Mouse (Mus musculus) forebrain, embryonic 11.5 days (tissue): ENCODE results near the gene Tbccd1. TPM values are rescaled to one million over a fixed set of nuclear protein-coding genes. Genes with fewer than 3 reads are reported as not detected.

Experiments used
- ATAC-seq: fragments of 200-750 bp; cut with Nextera tagmentation; replicated peaks from 2 replicates; pipeline ENCODE4 v1.8.0; 2017; ENCODE audit warnings: moderate TSS enrichment; ENCODE audit not compliant: low FRiP score
- DNase-seq: peaks from one replicate; pipeline ENCODE4 v3.0.0-alpha.2; 2017; ENCODE audit warnings: low spot score
- H3K27ac ChIP-seq: fragments of 300-500 bp; sonication (generic); 2 replicates; pipeline ENCODE4 v1.5.1; 2014; ENCODE audit warnings: low read depth, low read length
- H3K27me3 ChIP-seq: fragments of 300-500 bp; sonication (generic); 2 replicates; pipeline ENCODE4 v1.6.1; 2014; ENCODE audit warnings: mild to moderate bottlenecking, low read length, mixed read lengths; ENCODE audit not compliant: control insufficient read depth, insufficient read depth
- H3K36me3 ChIP-seq: fragments of 300-500 bp; sonication (generic); 2 replicates; pipeline ENCODE4 v1.6.1; 2014; ENCODE audit warnings: mild to moderate bottlenecking, low read length, moderate library complexity, mixed read lengths; ENCODE audit not compliant: control insufficient read depth, insufficient read depth
- H3K4me1 ChIP-seq: fragments of 300-500 bp; sonication (generic); replicated peaks from 2 replicates; pipeline ENCODE4 v1.6.1; 2014; ENCODE audit warnings: low read length, mixed read lengths; ENCODE audit not compliant: control insufficient read depth, insufficient read depth
- H3K4me2 ChIP-seq: fragments of 300-500 bp; sonication (generic); 2 replicates; pipeline ENCODE4 v1.6.1; 2014; ENCODE audit warnings: low read depth, mild to moderate bottlenecking, low read length, moderate library complexity, mixed read lengths; ENCODE audit not compliant: severe bottlenecking
- H3K4me3 ChIP-seq: fragments of 300-500 bp; sonication (generic); 2 replicates; pipeline ENCODE4 v1.5.1; 2014; ENCODE audit warnings: low read depth, low read length
- H3K9ac ChIP-seq: fragments of 300-500 bp; sonication (generic); 2 replicates; pipeline ENCODE4 v1.6.1; 2014; ENCODE audit warnings: low read length
- H3K9me3 ChIP-seq: fragments of 300-500 bp; sonication (generic); 2 replicates; pipeline ENCODE4 v1.6.1; 2016; ENCODE audit warnings: low read length, mixed read lengths; ENCODE audit not compliant: control insufficient read depth
- WGBS: fragments of 180-500 bp; shearing (Covaris S2); extraction: QIAGEN DNeasy Blood & Tissue Kit; methylation state at CpG from one replicate; pipeline ENCODE4 v1.1.7; 2014; 5-methylcytosine and 5-hydroxymethylcytosine counted together
- polyA plus RNA-seq: library from polyadenylated mRNA; unstranded; fragments of >200 nt; fragmentation: Nextera tagmentation; extraction: Ambion mirVana; gene quantifications from 2 replicates; pipeline ENCODE4 v1.2.1, GENCODE M21; 2014

The Tbccd1 gene
- polyA plus RNA-seq, 1 experiment from 2014 or later = 37.0 TPM

DNA sequence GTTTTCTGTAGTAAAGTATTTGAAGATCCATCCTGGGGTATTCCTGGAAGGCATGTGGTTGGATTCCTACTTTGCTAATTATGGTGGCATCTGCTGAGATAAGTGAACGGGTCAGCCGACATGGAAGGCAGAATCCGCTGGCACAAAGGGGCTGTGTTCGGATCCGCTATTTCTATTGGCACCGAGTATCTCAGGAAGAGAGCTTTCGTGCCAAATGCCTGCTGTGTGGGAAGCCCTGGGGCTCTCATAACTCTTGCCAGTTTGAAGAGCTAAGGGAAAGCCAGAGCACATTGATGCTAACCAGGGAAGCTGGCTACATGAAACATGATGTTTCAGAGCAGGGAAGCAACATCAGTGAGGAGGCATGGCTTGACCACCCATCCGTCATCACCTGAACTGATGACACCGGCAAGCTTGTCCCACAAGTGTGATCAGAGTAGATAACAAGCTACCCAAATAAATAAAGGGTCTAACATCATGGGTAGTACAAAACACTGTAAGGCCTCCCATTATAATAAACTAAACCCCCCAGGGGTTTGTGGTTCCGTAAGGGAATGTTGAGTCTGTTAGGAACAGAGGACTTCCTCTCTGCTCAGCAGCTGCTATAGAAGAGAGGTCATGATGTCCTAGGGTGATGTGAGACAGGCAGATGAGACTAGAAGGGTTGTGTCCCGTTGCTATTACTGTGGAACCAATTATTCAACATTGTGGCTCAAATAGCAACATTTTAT, 20.4 kb upstream of the Tbccd1 start:
- no peak overlapping the region for H3K27ac ChIP-seq
- DNase-seq = no peak
- no peak overlapping the region for H3K4me2 ChIP-seq
- no peak for ATAC-seq
- H3K4me3 ChIP-seq = no peak overlapping the region
- H3K36me3 ChIP-seq = no peaks in the 10 kb centered on the region; the same call in 1 of the 2 replicates
- H3K9me3 ChIP-seq = no peaks in the 10 kb centered on the region
- no peak overlapping the region for H3K9ac ChIP-seq
- H3K27me3 ChIP-seq = no peaks in the 10 kb centered on the region
- no peaks in the 10 kb centered on the region for H3K4me1 ChIP-seq
- 81% methylated on average over 11 of the region's 11 CpGs for WGBS

GRCm38 (mm10) chr16:22876218-22877043, 19.0 kb upstream of the Tbccd1 start:
- Histone ChIP-seq H3K9me3 (no peaks in the 10 kb centered on the region), H3K27ac (no peak overlapping the region), H3K36me3 (no peaks in the 10 kb centered on the region; the same call in 1 of the 2 replicates), H3K27me3 (no peaks in the 10 kb centered on the region), H3K4me2 (no peak overlapping the region), H3K9ac (no peak overlapping the region), H3K4me3 (no peak overlapping the region), H3K4me1 (no peaks in the 10 kb centered on the region)
- ATAC-seq = no peak
- DNase-seq = no peak
- 52% methylated on average over 9 of the region's 9 CpGs for WGBS

- H3K4me2 ChIP-seq = no peak overlapping the region
- H3K36me3 ChIP-seq = peaks cover 6% of the 10 kb centered on the region; the same call in 1 of the 2 replicates
- no peak for DNase-seq
- no peaks in the 10 kb centered on the region for H3K4me1 ChIP-seq
- WGBS = 78% methylated on average over 4 of the region's 4 CpGs
- no peak overlapping the region for H3K27ac ChIP-seq
- no peaks in the 10 kb centered on the region for H3K9me3 ChIP-seq
- H3K4me3 ChIP-seq = no peak overlapping the region
- H3K9ac ChIP-seq = no peak overlapping the region
- no peak for ATAC-seq
- H3K27me3 ChIP-seq = no peaks in the 10 kb centered on the region
These were observed 15.9 kb upstream of the Tbccd1 start for GRCm38 (mm10) chr16:22873369-22873768.

DNA sequence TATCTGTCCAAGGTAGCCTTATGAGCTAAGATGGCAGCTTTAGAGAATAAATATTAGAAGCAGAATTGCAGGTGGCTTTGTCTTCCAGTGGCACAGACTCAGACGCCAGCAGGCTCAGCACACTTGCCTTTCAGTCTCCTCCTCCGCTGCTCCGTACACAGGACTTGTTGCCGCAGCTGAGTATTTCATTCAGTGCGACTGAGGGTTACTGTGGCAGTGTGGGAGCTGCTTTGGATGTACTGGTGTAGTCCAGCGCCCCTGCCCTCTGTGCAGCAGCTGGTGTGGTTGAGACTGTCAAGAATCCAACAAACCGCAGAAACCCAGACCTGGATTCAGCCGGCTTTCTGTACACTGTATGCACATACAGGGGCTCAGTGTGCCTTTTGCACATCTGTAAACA, 14.9 kb upstream of the Tbccd1 start:
- Histone ChIP-seq H3K9ac (no peak overlapping the region), H3K4me2 (no peak overlapping the region), H3K27ac (no peak overlapping the region), H3K4me1 (no peaks in the 10 kb centered on the region), H3K9me3 (no peaks in the 10 kb centered on the region), H3K36me3 (peaks cover 6% of the 10 kb centered on the region; the same call in 1 of the 2 replicates), H3K4me3 (no peak overlapping the region), H3K27me3 (no peaks in the 10 kb centered on the region)
- no peak for DNase-seq
- 91% methylated on average over 8 of the region's 8 CpGs for WGBS
- no peak for ATAC-seq

DNA sequence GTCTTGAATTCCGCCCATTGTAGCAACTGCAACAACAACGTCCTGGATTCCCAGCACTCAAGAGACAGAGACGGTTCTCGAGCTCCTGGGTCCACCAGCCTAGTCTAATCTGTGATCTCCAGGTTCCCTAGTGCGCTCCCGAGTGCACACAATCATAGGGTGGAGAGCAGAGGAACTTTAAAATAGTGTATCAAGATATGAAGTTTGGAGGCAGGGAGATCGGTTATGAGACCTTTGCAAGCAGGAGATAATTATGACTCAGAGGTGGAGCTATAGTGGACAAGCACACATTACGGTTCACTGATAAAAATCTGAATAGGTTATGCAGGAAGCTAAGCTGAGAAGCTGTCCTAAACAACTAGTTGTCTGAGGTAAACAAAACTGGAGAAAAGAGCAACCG, 696 bp downstream of the Tbccd1 start:
- no peak for ATAC-seq
- WGBS = 17% methylated on average over 9 of the region's 9 CpGs

GRCm38 (mm10) chr16:22852709-22853108, 4.8 kb downstream of the Tbccd1 start:
- H3K4me2 ChIP-seq = no peak overlapping the region
- no peak overlapping the region for H3K4me3 ChIP-seq
- H3K4me1 ChIP-seq = peaks cover 3% of the 10 kb centered on the region; the same call in 1 of the 2 replicates
- WGBS = 90% methylated on average over 4 of the region's 4 CpGs
- H3K9ac ChIP-seq = no peak overlapping the region
- H3K27ac ChIP-seq = no peak overlapping the region
- no peak for DNase-seq
- no peak for ATAC-seq
- H3K36me3 ChIP-seq = no peaks in the 10 kb centered on the region
- H3K27me3 ChIP-seq = no peaks in the 10 kb centered on the region
- H3K9me3 ChIP-seq = no peaks in the 10 kb centered on the region

More for the DNA sequence above, 696 bp downstream of the Tbccd1 start:
- Histone ChIP-seq H3K36me3 (no peaks in the 10 kb centered on the region), H3K4me2 (peak overlapping the region; percentile 77), H3K4me1 (peaks cover 8% of the 10 kb centered on the region; the same call in 1 of the 2 replicates), H3K27ac (no peak overlapping the region), H3K27me3 (no peaks in the 10 kb centered on the region), H3K4me3 (peak overlapping the region; percentile 91), H3K9ac (peak overlapping the region; percentile 54), H3K9me3 (no peaks in the 10 kb centered on the region)
- DNase-seq = no peak

GRCm38 (mm10) chr16:22848331-22848730, 9.1 kb downstream of the Tbccd1 start:
- no peaks in the 10 kb centered on the region for H3K36me3 ChIP-seq
- DNase-seq = no peak
- no peaks in the 10 kb centered on the region for H3K27me3 ChIP-seq
- H3K9me3 ChIP-seq = no peaks in the 10 kb centered on the region
- no peak for ATAC-seq
- no peak overlapping the region for H3K9ac ChIP-seq
- H3K4me2 ChIP-seq = no peak overlapping the region
- H3K27ac ChIP-seq = no peak overlapping the region
- WGBS = 83% methylated on average over 1 of the region's 1 CpGs
- H3K4me1 ChIP-seq = 0 out of 2 replicates have a peak, but pooled peaks cover 2% of the 10 kb centered on the region
- no peak overlapping the region for H3K4me3 ChIP-seq

DNA sequence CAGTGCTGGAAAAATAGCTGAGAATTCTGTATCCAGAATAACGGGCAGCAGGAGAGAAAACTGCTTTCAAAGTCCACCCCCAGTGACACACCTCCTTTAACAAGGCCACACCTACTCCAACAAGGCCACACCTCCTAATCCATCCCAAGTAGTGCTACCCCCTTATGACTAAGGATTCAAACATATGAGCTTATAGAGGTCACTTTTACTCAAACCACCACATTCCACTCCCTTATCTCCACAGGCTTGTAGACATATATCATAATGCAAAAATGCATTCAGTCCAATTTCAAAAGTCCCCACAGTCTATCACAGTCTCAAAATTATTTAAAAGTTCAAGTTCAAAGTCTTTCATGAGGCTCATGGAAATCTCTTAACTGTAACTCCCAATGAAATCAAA, 9.8 kb downstream of the Tbccd1 start:
- no peak for ATAC-seq
- 89% methylated on average over 1 of the region's 1 CpGs for WGBS

More for the DNA sequence above, 9.8 kb downstream of the Tbccd1 start:
- H3K4me3 ChIP-seq = no peak overlapping the region
- no peak overlapping the region for H3K27ac ChIP-seq
- no peak overlapping the region for H3K4me2 ChIP-seq
- no peaks in the 10 kb centered on the region for H3K36me3 ChIP-seq
- H3K4me1 ChIP-seq = 0 out of 2 replicates have a peak, but pooled peaks cover 2% of the 10 kb centered on the region
- no peaks in the 10 kb centered on the region for H3K9me3 ChIP-seq
- H3K9ac ChIP-seq = no peak overlapping the region
- no peaks in the 10 kb centered on the region for H3K27me3 ChIP-seq
- DNase-seq = no peak
